Mouse (Mus musculus): ENCODE data around the gene Zbed4.

Gene Zbed4

DNA sequence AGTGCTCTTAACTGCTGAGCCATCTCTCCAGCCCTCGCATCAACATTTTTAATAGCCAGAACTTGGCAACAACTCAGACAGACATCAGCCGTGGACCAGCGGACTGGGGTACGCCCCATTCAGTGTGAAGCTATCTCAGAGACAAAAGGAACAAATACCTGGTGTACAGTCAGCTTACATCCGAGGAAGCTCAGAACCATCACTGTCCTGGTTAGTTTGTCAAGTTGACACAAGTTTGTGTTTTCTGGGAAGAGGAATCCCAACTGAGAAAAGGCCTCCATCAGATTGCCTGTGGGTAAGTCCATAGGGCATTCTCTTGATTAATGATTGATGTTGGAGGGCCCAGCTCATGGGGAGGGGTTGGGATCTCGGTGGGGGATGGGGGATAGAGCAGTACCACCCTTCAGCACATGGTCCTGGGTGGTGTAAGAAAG is 49.5 kb downstream of the Zbed4 start:
- in situ Hi-C loops (cut with MboI; ENCODE audit: unreplicated experiment in 2 of 2): loop anchor here in 1 of 2 experiments (25.0 kb wide), 1 partner anchor 314 kb away; no protein-coding TSS in a partner anchor

DNA sequence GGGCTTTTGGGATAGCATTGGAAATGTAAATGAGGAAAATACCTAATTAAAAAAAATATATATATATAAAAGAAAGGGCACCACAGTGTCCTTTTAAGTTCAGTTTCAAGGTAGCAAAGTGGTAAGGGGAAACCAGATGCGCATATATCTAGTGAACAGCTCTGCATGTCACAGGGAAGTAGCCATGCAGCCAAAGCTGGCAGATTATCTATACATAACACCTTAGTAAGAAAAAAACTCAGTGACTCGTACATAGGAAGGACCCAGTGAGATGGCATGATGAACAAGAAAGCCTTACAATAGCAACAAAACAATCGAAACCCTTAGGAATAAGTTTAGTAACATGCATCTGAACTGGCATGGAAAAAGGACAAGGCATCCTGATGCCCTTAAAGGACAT is 50.4 kb downstream of the Zbed4 start:
- in situ Hi-C loops (cut with MboI; ENCODE audit: unreplicated experiment in 2 of 2): loop anchor here in 1 of 2 experiments (25.0 kb wide), 1 partner anchor 315 kb away; no protein-coding TSS in a partner anchor

DNA sequence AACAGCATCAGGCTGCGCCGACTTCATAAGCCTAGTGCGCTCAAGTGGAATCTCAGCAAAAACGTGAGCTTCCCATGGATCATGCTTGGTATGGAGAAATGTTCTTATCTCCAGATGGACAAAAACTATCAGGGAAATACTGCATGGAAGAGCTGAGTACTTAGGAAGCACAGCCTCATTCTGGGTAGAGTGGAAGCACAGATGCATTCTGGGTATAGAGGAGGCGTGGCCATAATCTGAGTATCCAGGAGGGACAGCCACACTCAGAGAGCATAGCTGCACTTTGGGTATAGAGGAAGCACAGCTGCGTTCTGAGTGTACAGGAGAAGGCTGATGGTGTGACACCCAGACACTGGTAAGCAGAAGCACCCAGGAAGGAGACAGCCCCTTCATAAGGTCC is 50.9 kb downstream of the Zbed4 start:
- in situ Hi-C loops (cut with MboI; ENCODE audit: unreplicated experiment in 2 of 2): loop anchor here in 1 of 2 experiments (25.0 kb wide), 1 partner anchor 315 kb away; no protein-coding TSS in a partner anchor

DNA sequence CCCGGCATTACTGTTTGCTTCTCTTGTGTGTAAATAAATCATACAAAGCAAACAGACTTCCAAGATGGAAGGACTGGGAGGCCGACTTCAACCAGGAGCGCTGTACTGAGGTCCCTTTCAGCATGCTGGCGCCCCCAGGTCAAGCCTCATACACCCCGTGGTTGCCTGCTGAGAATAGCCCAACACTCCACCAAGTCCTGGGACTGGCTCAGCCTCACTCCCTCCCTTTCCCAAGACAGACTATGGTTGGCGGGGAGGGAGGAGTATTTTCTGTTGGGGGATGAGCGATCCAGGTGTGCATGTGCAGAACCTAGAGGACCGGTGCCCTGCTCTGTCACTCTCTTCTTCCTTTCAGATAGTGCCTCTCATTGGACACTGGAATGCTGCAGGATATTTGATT is 56.7 kb downstream of the Zbed4 start:
- in situ Hi-C loops (cut with MboI; ENCODE audit: unreplicated experiment in 2 of 2): loop anchor here in 1 of 2 experiments (25.0 kb wide), 1 partner anchor 321 kb away; no protein-coding TSS in a partner anchor

DNA sequence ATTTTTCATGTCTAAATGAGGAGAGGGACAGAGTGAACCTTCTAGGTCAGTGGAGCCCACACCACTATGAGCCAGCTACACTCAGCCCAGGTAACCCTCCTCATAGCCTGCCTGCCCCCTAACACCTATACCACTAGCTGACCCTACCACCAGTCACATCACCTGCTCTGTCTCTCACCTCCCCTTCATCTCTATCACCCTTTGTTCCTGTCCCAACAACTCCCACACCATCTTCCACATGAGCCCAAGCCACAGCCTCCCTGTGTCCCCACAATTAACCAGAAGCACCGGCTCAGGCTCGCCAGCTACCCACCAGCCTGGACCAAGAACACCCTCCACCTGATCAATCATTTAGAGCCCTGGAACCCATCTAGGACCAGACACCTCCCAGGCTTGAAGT is 58.9 kb downstream of the Zbed4 start:
- in situ Hi-C loops (cut with MboI; ENCODE audit: unreplicated experiment in 2 of 2): loop anchor here (5.0 to 25.0 kb wide), 3 partner anchors 38 to 323 kb away; no protein-coding TSS in a partner anchor

DNA sequence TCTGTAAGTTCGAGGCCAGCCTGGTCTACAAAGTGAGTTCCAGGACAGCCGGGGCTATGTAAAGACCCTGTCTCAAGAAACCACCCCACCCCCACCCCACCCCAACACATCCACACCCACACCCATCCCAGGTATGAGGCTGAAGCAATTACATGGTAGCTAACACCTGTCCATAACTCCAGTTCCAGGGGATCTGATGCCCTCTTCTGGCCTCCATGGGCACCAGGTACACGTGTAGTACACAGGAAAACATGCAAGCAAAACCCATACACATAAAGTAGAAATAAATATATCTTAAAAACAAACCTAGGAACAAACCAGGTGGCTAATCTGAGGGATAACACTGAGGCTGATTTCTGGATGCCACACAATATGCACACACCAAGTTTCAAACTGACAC is 61.8 kb downstream of the Zbed4 start:
- in situ Hi-C loops (cut with MboI; ENCODE audit: unreplicated experiment in 2 of 2): loop anchor here (5.0 to 25.0 kb wide), 3 partner anchors 41 to 326 kb away; no protein-coding TSS in a partner anchor

DNA sequence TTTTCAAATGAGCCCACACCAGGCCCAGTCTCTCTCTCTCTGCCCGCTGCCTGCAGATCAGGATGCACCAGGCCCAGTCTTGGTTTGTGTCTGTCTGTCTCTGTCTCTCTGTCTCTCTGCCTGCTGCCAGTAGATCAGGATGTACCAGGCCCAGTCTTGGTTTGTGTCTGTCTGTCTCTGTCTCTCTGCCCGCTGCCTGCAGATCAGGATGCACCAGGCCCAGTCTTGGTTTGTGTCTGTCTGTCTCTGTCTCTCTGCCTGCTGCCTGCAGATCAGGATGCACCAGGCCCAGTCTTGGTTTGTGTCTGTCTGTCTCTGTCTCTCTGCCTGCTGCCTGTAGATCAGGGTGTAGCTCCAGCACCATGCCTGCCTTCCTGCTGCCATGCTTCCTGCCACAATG is 62.4 kb downstream of the Zbed4 start:
- in situ Hi-C loops (cut with MboI; ENCODE audit: unreplicated experiment in 2 of 2): loop anchor here (5.0 to 25.0 kb wide), 3 partner anchors 42 to 327 kb away; no protein-coding TSS in a partner anchor

DNA sequence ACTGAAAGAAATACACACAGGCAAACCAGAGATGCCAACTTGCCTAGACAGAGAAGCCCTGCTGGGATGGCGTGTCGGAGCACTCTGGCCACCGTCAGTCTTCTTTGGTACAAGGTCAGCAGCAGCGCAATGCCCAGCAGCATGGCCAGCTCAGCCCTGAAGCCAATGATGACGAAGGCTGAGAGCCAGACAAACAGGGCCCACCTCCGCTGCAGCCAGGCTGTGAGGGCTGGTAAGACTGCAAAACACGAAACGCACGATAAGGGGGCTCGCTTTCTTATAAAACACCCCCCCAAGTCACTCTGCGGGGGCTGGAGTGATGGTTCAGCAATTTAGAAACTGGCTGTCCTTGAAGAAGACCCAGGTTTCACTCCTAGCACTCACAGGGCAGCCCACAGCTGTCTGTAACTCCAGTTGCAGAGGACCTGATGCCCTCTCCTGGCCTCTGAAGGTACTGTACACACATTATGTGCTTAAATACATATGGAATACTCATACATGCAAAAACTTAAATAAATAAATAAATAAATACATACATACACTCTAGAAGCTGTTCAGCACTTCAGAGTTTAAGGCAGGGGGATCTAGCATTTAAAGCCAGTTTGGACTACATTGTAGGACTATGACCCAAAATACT is 63.1 kb downstream of the Zbed4 start:
- in situ Hi-C loops (cut with MboI; ENCODE audit: unreplicated experiment in 2 of 2): loop anchor here (5.0 to 25.0 kb wide), 3 partner anchors 42 to 327 kb away; no protein-coding TSS in a partner anchor

DNA sequence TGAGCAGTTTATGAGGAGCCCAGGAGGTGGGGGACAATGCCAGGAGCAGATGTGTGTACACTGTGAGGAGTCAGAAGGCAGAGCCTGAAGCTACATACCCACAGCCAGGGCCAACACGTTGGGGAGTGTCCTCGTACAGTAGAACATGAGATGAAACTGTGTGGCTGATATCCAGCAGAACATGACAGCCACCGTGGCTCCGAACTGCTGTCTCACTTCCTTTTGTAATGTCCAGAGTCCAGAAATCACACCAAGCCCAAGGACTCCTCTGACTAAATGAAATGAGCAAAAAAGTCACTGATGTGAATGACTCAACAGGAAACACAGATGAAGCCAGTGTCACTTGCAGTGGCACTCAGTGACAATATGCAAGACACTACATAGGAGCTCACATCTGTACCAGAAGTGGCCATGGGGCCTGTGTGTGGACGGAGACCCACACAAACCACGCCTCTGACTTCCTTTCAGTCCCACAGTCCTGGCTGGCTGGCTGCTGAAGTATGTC is 63.8 kb downstream of the Zbed4 start:
- in situ Hi-C loops (cut with MboI; ENCODE audit: unreplicated experiment in 2 of 2): loop anchor here (10.0 to 25.0 kb wide), 2 partner anchors 50 to 328 kb away; no protein-coding TSS in a partner anchor

DNA sequence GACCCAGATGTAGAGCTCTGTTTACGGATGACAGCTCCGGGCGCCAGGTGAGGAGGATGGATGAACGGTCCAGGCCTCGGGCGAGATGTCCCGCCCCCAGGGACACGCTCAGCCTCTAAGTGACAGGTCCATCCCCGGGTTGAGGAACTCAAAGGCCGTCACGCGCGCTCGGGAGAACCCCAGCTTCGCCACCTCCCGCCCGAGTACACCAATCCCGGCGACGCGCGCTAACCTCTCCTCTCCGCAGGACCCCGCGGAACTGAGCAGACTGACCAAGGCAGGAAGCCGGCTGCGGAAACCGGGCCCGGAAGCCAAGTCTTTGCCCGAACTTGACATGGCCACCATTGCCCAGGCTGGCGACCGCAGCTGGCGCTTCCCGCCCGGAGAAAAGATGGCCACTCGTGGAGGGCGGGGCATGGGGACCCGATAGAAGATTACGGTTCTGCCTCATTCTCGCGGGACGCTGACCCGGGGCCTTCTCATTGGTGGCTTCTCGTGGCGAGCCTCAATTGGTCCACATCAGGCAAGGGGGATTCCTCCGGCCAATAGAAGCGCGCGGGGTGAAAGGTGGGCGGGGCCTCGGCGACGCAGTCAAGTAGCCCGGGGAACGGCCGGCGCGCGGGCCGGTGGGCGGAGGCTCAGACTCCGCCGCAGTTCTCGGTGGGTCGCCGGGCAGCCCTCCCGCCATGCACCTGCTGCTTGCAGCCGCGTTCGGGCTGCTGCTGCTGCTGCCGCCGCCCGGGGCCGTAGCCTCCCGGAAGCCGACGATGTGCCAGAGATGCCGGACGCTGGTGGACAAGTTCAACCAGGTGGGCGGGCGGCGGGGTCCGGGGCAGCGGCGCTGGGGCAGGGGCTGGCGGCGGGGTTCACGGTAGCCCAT is 67.8 kb downstream of the Zbed4 start, which contains the start of the genes Alg12 and Creld2:
Gene Alg12 (minus strand): TSS at position 293 of the 880 bp plus-strand sequence.
Gene Creld2 (plus strand): TSS at position 621 of the 880 bp plus-strand sequence.
- in situ Hi-C loops (cut with MboI; ENCODE audit: unreplicated experiment in 2 of 2): loop anchor here (10.0 to 25.0 kb wide), 2 partner anchors 54 to 332 kb away; no protein-coding TSS in a partner anchor

DNA sequence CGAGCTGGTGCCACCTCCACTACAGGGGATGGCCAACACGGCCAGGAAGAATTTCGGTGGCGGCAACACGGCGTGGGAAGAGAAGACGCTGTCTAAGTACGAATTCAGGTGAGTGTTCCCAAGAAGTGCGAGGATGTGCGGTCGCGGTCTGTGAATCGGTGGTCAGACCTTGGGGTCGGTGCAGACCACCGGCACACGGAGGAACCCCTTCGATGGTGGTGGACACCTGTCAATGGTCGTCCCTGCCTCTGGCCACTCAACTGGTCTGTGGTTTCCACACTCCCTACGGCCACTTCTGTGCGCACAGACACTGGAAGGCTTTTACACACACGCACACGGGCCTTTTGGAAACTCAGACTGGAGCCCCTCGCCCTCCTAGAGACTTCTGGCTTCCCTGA is 68.4 kb downstream of the Zbed4 start:
- in situ Hi-C loops (cut with MboI; ENCODE audit: unreplicated experiment in 2 of 2): loop anchor here (10.0 to 25.0 kb wide), 5 partner anchors 55 to 615 kb away; partner anchors contain the start of genes Odf3b (in 1 of the 2), Sco2 (in 1 of the 2), Trabd (in 1 of the 2) and Tymp (in 1 of the 2)

DNA sequence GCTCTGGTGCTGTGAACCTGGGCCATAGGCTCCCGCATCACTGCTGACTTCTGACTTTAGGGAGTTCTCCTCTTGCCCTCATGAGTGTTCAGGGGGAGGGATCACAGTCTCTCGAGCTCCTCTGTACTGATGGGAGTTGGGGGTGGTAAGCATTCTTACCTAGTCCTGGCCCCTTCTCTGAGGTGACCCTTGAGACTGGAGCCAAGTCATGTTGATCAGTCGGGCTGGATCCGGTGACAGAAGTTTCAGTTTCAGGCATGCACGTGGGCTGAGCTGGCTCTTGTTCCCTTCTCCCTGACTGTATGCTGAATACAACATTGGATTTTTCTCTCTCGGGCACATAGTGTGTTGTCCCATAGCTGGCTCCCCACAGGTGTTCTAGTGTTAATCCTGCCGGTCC is 69.9 kb downstream of the Zbed4 start:
- in situ Hi-C loops (cut with MboI; ENCODE audit: unreplicated experiment in 2 of 2): loop anchor here (10.0 to 25.0 kb wide), 4 partner anchors 253 to 613 kb away; partner anchors contain the start of genes Odf3b (in 1 of the 2), Sco2 (in 1 of the 2), Trabd (in 1 of the 2) and Tymp (in 1 of the 2)

DNA sequence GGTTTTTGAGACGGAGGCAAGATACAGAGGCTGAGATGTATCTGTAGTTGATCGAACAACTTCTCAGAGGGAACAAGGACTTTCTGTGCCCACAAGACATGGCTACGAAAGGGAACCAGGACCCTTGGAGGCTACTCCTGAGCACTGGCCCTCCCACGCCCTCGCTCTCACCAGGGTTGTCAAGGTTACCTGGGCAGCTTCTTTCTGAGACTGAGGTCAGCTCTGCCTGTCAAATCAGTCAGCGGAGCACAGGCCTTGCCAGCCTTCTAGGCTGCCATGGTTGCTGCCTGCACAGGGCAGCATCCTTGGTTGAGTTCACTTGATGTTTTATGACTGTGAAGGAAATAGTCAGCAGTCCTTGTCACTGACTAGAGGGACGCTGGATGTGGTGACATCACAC is 71.1 kb downstream of the Zbed4 start:
- in situ Hi-C loops (cut with MboI; ENCODE audit: unreplicated experiment in 2 of 2): loop anchor here (10.0 to 25.0 kb wide), 4 partner anchors 252 to 612 kb away; partner anchors contain the start of genes Odf3b (in 1 of the 2), Sco2 (in 1 of the 2), Trabd (in 1 of the 2) and Tymp (in 1 of the 2)

DNA sequence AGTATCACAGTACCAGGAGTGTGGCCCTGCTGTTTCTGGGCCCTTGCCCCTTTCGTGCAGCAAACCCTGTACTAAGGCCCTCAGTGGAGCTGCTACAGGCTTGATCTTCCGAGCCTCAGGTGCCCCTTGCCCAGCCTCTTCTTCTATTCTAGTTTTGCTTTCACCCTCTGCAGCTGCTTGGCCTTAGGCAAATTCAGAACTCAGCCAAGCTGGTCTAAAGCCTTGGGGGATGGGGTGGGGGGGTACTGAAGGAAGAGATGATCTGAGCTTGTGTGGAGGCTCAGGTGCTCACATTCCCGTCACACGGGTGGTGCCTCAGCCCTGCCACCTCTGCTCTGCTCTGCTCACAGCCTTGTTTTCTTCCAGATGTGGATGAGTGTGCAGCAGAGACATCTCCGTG is 71.9 kb downstream of the Zbed4 start:
- in situ Hi-C loops (cut with MboI; ENCODE audit: unreplicated experiment in 2 of 2): loop anchor here (10.0 to 25.0 kb wide), 4 partner anchors 251 to 611 kb away; partner anchors contain the start of genes Odf3b (in 1 of the 2), Sco2 (in 1 of the 2), Trabd (in 1 of the 2) and Tymp (in 1 of the 2)

DNA sequence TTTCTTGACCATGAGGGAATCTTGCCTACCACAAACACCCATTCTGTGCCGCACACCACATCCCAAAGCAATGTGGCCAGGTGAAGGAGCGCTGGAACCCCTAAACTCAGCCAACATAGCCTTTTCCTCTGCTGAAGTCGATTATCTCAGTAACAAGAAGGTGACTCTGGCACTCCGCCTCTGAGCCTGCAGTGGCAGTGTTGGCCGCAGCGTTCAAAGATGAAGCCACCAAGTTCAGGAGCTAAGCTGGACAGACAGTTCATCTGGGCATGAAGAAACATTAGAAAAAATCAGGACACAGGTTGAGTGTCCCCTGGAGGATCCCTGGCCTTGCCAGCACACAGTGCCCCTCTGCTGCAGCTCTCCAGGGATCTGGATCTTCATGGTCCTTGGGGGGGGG is 76.0 kb downstream of the Zbed4 start:
- in situ Hi-C loops (cut with MboI; ENCODE audit: unreplicated experiment in 2 of 2): loop anchor here (5.0 to 25.0 kb wide), 6 partner anchors 50 to 607 kb away; partner anchors contain the start of genes Ppp6r2 (in 2 of the 2), Odf3b (in 1 of the 2), Sco2 (in 1 of the 2) and Trabd (in 1 of the 2)

DNA sequence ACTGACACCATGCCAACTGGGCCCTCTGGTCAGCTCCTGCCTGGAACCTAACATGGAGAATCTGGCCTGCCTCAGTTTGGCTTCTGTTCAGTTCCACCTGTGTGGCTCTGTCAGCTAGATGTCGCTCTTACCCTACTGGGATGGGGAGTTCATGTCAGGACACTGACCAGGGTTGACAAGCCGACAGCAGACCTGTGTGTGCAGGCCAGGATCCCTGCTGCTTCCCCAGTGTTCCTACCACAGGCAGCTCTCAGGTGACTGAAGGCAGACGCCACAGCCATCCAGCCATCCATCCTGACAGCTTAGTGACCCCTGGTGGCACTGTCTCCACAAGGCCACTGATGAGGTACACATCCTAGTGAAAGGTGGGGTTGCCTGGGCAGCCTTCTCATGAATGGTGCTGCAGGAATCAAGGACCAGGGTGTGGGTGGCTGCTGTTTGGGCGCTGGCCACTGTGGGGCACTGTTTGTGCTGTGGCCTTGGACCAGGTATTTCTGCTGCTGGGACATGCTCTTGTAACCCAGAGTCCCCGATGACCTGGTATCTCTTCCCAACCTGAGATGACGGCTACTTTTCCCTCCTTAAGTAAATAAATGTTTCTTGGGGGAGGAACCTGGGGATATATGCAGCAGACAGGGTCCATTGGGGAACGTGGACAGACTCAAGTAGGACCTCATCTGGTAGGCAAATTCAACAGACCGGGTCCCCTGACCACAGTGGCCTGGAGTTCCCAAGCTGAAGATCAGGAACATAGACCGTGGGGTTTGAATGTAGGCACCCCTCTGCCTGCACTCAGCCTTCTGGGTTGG is 76.7 kb downstream of the Zbed4 start:
- in situ Hi-C loops (cut with MboI; ENCODE audit: unreplicated experiment in 2 of 2): loop anchor here (5.0 to 25.0 kb wide), 6 partner anchors 49 to 607 kb away; partner anchors contain the start of genes Ppp6r2 (in 2 of the 2), Odf3b (in 1 of the 2), Sco2 (in 1 of the 2) and Trabd (in 1 of the 2)

DNA sequence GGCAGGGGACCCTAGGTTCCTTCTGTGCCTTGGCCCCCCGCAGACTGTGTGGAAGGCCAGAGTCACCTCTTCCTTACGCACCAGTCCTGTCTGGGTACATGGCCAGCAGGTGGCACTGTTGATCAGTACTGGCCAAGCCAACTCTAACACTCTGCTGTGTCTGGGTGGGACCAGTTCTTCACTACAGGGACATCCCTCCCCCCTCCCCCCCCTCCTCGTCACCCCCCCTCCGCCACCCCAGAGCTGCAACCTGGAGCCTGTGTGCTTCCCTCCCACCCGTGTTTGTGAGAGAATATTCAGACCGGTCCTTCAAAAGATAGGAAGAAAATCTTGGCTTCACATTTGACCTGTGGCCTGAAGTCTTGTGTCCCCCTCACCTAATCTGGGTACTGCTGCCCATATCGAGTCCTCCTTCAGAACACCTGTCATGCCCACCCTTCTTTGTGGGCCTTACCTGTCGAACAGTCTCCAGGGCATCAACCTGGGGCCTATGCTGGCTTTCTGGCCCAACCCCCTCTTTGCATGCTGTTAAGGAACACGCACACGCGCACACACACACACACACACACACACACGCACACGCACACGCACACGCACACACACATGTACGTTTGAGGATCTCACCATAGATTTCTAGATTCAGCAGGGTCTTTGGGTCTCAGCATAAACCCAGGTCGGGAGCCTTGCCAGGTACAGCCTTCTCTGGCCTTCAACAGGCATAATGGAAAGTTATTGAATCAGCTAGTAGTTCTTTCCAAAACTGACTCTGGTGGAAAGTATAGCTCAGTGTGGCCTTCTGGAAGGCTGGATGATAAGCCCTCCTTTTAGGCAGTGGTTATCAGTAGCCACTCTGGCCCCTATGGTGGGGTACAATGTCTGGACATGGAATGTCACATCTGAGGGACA is 77.6 kb downstream of the Zbed4 start:
- in situ Hi-C loops (cut with MboI; ENCODE audit: unreplicated experiment in 2 of 2): loop anchor here (5.0 to 25.0 kb wide), 6 partner anchors 48 to 606 kb away; partner anchors contain the start of genes Ppp6r2 (in 2 of the 2), Odf3b (in 1 of the 2), Sco2 (in 1 of the 2) and Trabd (in 1 of the 2)

All from v-Abl transformed pro-B cells (cell line).